Mouse (Mus musculus): ENCODE measurements around the gene Slc24a2. TPM values are rescaled to one million over a fixed set of nuclear protein-coding genes. Genes with fewer than 3 reads are reported as not detected.

Slc24a2 gene
- polyA plus RNA-seq, 1 experiment = not detected

DNA sequence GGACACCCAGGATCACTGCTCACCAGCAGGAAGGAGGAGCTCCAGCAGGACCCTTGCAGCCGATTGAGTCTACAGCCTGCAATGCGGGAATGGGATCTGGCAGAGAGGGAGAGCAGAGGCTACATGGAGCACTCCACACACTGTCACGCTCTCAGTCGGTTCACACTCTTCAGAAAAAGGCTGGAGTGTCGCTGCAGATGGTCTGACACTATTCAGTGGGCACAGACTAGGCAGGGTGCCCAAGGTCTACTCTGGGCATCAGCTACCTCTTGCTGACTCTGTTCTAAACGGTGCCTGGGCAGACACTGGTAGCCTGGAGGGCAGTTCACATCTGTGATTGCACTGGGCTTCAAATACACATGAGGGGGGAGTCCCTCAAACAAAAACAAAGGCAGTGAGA, 141.6 kb downstream of the Slc24a2 start:
- Histone ChIP-seq H3K27me3 (ENCODE audit: control insufficient read depth, insufficient read depth, low read length) (no peaks in the 10 kb centered on the region), H3K4me3 (ENCODE audit: low read depth, low read length) (no peak overlapping the region), H3K27ac (ENCODE audit: insufficient read depth, low read depth, low read length) (no peak overlapping the region), H3K36me3 (ENCODE audit: control insufficient read depth, insufficient read depth, low read length) (no peaks in the 10 kb centered on the region), H3K4me1 (ENCODE audit: control insufficient read depth, insufficient read depth, insufficient read length, low read length) (no peaks in the 10 kb centered on the region)
- 74% methylated on average over 6 of the region's 6 CpGs for WGBS
- TF ChIP-seq CTCF (IDR thresholded peaks at IDR 0.05; ENCODE audit: extremely low read depth, insufficient read length, insufficient replicate concordance, low read depth, low read length) (no peak), POLR2A (IDR thresholded peaks at IDR 0.05; ENCODE audit: low read depth, low read length) (no peak)

DNA sequence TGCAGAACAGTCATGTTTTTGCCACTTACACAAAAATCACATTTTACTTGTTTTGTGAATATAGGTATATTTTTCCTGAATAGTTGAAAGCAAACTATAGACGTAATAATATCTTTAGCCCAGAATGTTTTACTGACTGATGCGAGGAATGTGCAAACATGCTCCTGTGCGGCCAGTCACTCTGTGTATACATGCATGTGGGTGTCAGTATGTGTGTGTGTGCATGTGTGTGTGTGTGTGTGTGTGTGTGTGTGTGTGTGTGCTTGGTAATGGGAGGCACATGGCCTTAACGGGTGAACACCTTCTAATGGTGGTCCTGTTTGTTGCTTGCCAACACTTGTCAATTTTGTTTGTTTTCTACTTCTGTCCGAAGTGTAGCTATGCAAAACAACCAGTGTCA, 142.7 kb downstream of the Slc24a2 start:
- TF ChIP-seq POLR2A (IDR thresholded peaks at IDR 0.05; ENCODE audit: low read depth, low read length) (no peak), CTCF (IDR thresholded peaks at IDR 0.05; ENCODE audit: extremely low read depth, insufficient read length, insufficient replicate concordance, low read depth, low read length) (no peak)
- no peaks in the 10 kb centered on the region for H3K36me3 ChIP-seq (ENCODE audit: control insufficient read depth, insufficient read depth, low read length)
- no peaks in the 10 kb centered on the region for H3K4me1 ChIP-seq (ENCODE audit: control insufficient read depth, insufficient read depth, insufficient read length, low read length)
- H3K27me3 ChIP-seq (ENCODE audit: control insufficient read depth, insufficient read depth, low read length) = no peaks in the 10 kb centered on the region
- WGBS = 77% methylated on average over 5 of the region's 5 CpGs
- no peak overlapping the region for H3K27ac ChIP-seq (ENCODE audit: insufficient read depth, low read depth, low read length)
- no peak overlapping the region for H3K4me3 ChIP-seq (ENCODE audit: low read depth, low read length)

DNA sequence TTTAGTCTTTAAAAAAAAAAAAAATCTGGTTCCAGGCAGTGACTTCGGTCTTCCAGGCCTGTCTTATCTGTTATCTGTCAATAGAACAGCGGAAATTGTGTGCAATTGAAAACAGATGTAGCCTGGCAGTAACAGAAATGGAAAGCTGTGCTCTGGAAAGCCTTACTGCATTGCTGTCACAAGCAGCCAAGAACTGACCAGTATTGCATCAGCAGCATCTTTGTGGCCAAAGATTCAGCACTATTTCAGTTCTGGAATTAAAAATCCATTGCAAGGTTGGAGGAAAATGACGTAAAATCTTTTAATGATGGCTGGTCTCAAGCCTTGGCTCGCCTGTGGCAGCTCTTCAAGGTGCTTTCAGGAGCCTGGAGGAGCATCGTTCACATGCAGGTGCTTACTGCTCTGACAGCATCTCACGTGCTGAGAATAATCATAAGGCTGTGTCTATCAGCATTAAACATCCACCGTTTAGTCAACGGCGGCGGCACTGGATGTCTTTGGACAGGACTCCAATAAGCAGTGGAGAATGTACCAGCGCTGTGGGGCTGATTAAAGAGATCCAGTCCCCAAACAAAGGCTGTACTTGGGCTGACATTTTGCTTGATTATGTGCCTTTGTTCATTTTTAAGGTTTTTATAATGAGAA, 143.2 kb downstream of the Slc24a2 start:
- H3K27me3 ChIP-seq (ENCODE audit: control insufficient read depth, insufficient read depth, low read length) = no peaks in the 10 kb centered on the region
- H3K36me3 ChIP-seq (ENCODE audit: control insufficient read depth, insufficient read depth, low read length) = no peaks in the 10 kb centered on the region
- no peak overlapping the region for H3K4me3 ChIP-seq (ENCODE audit: low read depth, low read length)
- no peaks in the 10 kb centered on the region for H3K4me1 ChIP-seq (ENCODE audit: control insufficient read depth, insufficient read depth, insufficient read length, low read length)
- TF ChIP-seq POLR2A (IDR thresholded peaks at IDR 0.05; ENCODE audit: low read depth, low read length) (no peak), CTCF (IDR thresholded peaks at IDR 0.05; ENCODE audit: extremely low read depth, insufficient read length, insufficient replicate concordance, low read depth, low read length) (no peak)
- WGBS = 62% methylated on average over 11 of the region's 11 CpGs
- no peak overlapping the region for H3K27ac ChIP-seq (ENCODE audit: insufficient read depth, low read depth, low read length)

DNA sequence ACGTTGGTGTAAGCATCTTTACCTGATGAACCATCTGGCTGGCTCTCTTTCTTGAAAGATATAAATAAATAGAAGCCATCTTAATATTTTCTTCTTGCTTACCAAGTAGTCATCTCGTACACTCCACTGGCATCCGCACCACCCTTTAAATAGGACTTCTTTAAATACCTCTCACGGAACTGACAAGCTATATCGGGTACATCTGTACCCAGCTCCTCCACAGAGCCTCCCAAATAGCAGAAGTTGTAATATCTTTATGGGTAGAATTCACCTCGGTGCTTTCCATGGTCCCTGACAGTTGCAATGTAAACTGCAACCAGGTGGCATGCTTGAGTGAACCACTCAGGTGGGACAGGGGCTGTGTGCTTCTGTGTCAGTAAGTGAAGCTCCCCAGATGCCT, 149.0 kb downstream of the Slc24a2 start:
- Histone ChIP-seq H3K4me3 (ENCODE audit: low read depth, low read length) (no peak overlapping the region), H3K36me3 (ENCODE audit: control insufficient read depth, insufficient read depth, low read length) (no peaks in the 10 kb centered on the region), H3K27ac (ENCODE audit: insufficient read depth, low read depth, low read length) (no peak overlapping the region), H3K27me3 (ENCODE audit: control insufficient read depth, insufficient read depth, low read length) (no peaks in the 10 kb centered on the region), H3K4me1 (ENCODE audit: control insufficient read depth, insufficient read depth, insufficient read length, low read length) (no peaks in the 10 kb centered on the region)
- TF ChIP-seq POLR2A (IDR thresholded peaks at IDR 0.05; ENCODE audit: low read depth, low read length) (no peak), CTCF (IDR thresholded peaks at IDR 0.05; ENCODE audit: extremely low read depth, insufficient read length, insufficient replicate concordance, low read depth, low read length) (no peak)
- WGBS = 80% methylated on average over 6 of the region's 6 CpGs

DNA sequence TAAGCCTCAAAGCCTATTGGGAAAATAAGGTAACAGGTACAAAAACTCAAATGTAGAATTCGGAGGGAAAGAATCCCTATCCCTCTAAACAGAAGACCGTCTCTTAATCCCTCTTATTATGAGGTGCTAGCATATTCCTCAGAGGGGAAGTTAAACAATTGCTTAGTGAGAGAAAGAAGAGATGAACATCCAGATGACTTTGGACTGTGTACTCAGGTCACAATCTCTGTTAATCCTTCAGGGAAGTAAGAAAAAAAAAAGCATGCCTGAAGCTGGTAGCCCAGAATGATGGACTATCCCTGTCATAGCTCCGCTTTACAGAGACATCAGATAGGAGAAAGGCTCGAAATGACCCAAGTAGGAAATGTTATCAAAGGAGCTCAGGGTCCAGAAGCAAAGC, 151.0 kb downstream of the Slc24a2 start:
- TF ChIP-seq CTCF (IDR thresholded peaks at IDR 0.05; ENCODE audit: extremely low read depth, insufficient read length, insufficient replicate concordance, low read depth, low read length) (no peak), POLR2A (IDR thresholded peaks at IDR 0.05; ENCODE audit: low read depth, low read length) (no peak)
- H3K36me3 ChIP-seq (ENCODE audit: control insufficient read depth, insufficient read depth, low read length) = no peaks in the 10 kb centered on the region
- H3K4me3 ChIP-seq (ENCODE audit: low read depth, low read length) = no peak overlapping the region
- no peaks in the 10 kb centered on the region for H3K4me1 ChIP-seq (ENCODE audit: control insufficient read depth, insufficient read depth, insufficient read length, low read length)
- H3K27ac ChIP-seq (ENCODE audit: insufficient read depth, low read depth, low read length) = no peak overlapping the region
- no peaks in the 10 kb centered on the region for H3K27me3 ChIP-seq (ENCODE audit: control insufficient read depth, insufficient read depth, low read length)
- 73% methylated on average over 4 of the region's 4 CpGs for WGBS

DNA sequence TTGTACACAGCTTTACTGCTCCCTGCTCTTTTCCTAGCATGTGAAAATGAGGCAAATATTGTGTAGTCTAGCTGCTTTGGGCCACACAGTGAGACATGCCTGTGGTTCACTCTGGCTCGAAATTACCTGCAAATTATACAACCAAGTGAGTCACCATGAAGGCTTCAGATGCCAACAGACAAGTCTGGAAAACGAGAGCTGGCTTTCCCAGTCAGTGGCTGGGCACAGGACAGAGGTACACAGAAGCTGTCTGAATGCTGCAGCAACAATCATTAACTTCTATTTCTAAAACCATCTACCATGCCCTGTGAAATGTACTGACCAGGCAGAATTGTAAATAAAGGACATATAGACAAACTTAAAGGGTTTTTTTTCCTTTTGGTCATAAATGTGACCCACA, 151.6 kb downstream of the Slc24a2 start:
- TF ChIP-seq CTCF (IDR thresholded peaks at IDR 0.05; ENCODE audit: extremely low read depth, insufficient read length, insufficient replicate concordance, low read depth, low read length) (no peak), POLR2A (IDR thresholded peaks at IDR 0.05; ENCODE audit: low read depth, low read length) (no peak)
- 31% methylated on average over 2 of the region's 2 CpGs for WGBS
- Histone ChIP-seq H3K4me1 (ENCODE audit: control insufficient read depth, insufficient read depth, insufficient read length, low read length) (no peaks in the 10 kb centered on the region), H3K27me3 (ENCODE audit: control insufficient read depth, insufficient read depth, low read length) (no peaks in the 10 kb centered on the region), H3K4me3 (ENCODE audit: low read depth, low read length) (no peak overlapping the region), H3K27ac (ENCODE audit: insufficient read depth, low read depth, low read length) (no peak overlapping the region), H3K36me3 (ENCODE audit: control insufficient read depth, insufficient read depth, low read length) (no peaks in the 10 kb centered on the region)

DNA sequence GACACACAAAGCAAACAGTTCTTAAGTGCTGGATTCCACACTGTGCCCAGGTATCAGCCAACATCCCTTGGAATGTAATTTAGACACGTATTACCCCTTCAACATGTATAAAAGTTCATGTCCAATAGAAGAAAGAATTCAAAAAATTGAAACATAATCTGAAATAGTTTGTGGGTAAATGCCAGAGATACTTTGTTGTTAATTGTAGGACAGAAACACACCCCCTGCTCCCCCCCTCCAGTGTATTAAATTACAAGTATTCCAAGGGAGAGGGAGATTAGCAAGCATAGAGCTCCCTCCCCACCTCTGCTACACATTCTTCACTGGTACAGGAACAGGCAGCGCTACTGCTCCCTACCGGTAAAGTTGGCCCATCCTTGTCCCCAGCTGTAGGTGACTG, 154.5 kb downstream of the Slc24a2 start:
- TF ChIP-seq CTCF (IDR thresholded peaks at IDR 0.05; ENCODE audit: extremely low read depth, insufficient read length, insufficient replicate concordance, low read depth, low read length) = no peak
- TF ChIP-seq POLR2A (IDR thresholded peaks at IDR 0.05; ENCODE audit: low read depth, low read length) = no peak
- Histone ChIP-seq H3K27me3 (ENCODE audit: control insufficient read depth, insufficient read depth, low read length) (no peaks in the 10 kb centered on the region), H3K4me1 (ENCODE audit: control insufficient read depth, insufficient read depth, insufficient read length, low read length) (no peaks in the 10 kb centered on the region), H3K4me3 (ENCODE audit: low read depth, low read length) (no peak overlapping the region), H3K27ac (ENCODE audit: insufficient read depth, low read depth, low read length) (no peak overlapping the region), H3K36me3 (ENCODE audit: control insufficient read depth, insufficient read depth, low read length) (no peaks in the 10 kb centered on the region)
- WGBS = 51% methylated on average over 3 of the region's 3 CpGs
